Mouse (Mus musculus) liver, embryonic 15.5 days (tissue): ENCODE results near the gene Cacna1g. TPM values are rescaled to one million over a fixed set of nuclear protein-coding genes. Genes with fewer than 3 reads are reported as not detected.

ENCODE experiments used
- ATAC-seq: fragments of 200-750 bp; cut with Nextera tagmentation; 2 replicates; pipeline ENCODE4 v1.8.0; 2017; ENCODE audit warnings: moderate number of reproducible peaks, mild to moderate bottlenecking, moderate library complexity; ENCODE audit not compliant: insufficient read depth
- H3K27ac ChIP-seq: fragments of 300-500 bp; sonication (generic); replicated peaks from 2 replicates; pipeline ENCODE4 v1.5.1; 2015; ENCODE audit warnings: mild to moderate bottlenecking, inconsistent platforms
- H3K27me3 ChIP-seq: fragments of 300-500 bp; sonication (generic); 2 replicates; pipeline ENCODE4 v1.6.1; 2015; ENCODE audit warnings: mild to moderate bottlenecking, inconsistent platforms
- H3K36me3 ChIP-seq: fragments of 300-500 bp; sonication (generic); replicated peaks from 2 replicates; pipeline ENCODE4 v1.6.1; 2015; ENCODE audit warnings: moderate library complexity, mild to moderate bottlenecking, inconsistent platforms
- H3K4me1 ChIP-seq: fragments of 300-500 bp; sonication (generic); replicated peaks from 2 replicates; pipeline ENCODE4 v1.6.1; 2015; ENCODE audit warnings: inconsistent platforms
- H3K4me2 ChIP-seq: fragments of 300-500 bp; sonication (generic); 2 replicates; pipeline ENCODE4 v1.6.1; 2015; ENCODE audit warnings: moderate library complexity, mild to moderate bottlenecking, inconsistent platforms
- H3K4me3 ChIP-seq: fragments of 300-500 bp; sonication (generic); replicated peaks from 2 replicates; pipeline ENCODE4 v1.5.1; 2015; ENCODE audit warnings: mild to moderate bottlenecking, inconsistent platforms
- H3K9ac ChIP-seq: fragments of 300-500 bp; sonication (generic); 2 replicates; pipeline ENCODE4 v1.6.1; 2015; ENCODE audit warnings: moderate library complexity, mild to moderate bottlenecking, inconsistent platforms
- H3K9me3 ChIP-seq: fragments of 300-500 bp; sonication (generic); replicated peaks from 2 replicates; pipeline ENCODE4 v1.6.1; 2016; ENCODE audit warnings: inconsistent platforms
- WGBS: fragments of 180-500 bp; shearing (Covaris S2); methylation state at CpG from one replicate; pipeline ENCODE4 v1.1.7; 2015; ENCODE audit warnings: mixed read lengths; ENCODE audit not compliant: insufficient replicate concordance; 5-methylcytosine and 5-hydroxymethylcytosine counted together
- polyA plus RNA-seq: library from polyadenylated mRNA; unstranded; fragments of >200 nt; fragmentation: Nextera tagmentation; extraction: Ambion mirVana; gene quantifications from 2 replicates; pipeline ENCODE4 v1.2.1, GENCODE M21; 2015

The Cacna1g gene
- polyA plus RNA-seq, 1 experiment from 2014 or later: 2.3 TPM

GRCm38 (mm10) chr11:94387756-94388155 lies 86.2 kb downstream of the Cacna1g start:
- Histone ChIP-seq H3K4me3 (no peak overlapping the region), H3K9ac (no peak overlapping the region), H3K27ac (no peak overlapping the region), H3K9me3 (no peaks in the 10 kb centered on the region), H3K27me3 (peaks cover 29% of the 10 kb centered on the region), H3K36me3 (no peaks in the 10 kb centered on the region), H3K4me1 (peaks cover 11% of the 10 kb centered on the region; the same call in 1 of the 2 replicates), H3K4me2 (no peak overlapping the region)
- 54% methylated on average over 4 of the region's 4 CpGs for WGBS
- no peak for ATAC-seq

GRCm38 (mm10) chr11:94385977-94386771 lies 87.8 kb downstream of the Cacna1g start:
- H3K4me3 ChIP-seq: no peak overlapping the region
- peaks cover 5% of the 10 kb centered on the region; the same call in 1 of the 2 replicates for H3K4me1 ChIP-seq
- no peaks in the 10 kb centered on the region for H3K36me3 ChIP-seq
- H3K4me2 ChIP-seq: no peak overlapping the region
- no peaks in the 10 kb centered on the region for H3K9me3 ChIP-seq
- ATAC-seq: peak; percentile 71
- H3K27me3 ChIP-seq: peaks cover 17% of the 10 kb centered on the region
- no peak overlapping the region for H3K9ac ChIP-seq
- 7% methylated on average over 12 of the region's 12 CpGs for WGBS
- H3K27ac ChIP-seq: peak overlapping the region; percentile 19

GRCm38 (mm10) chr11:94379736-94380135 lies 94.3 kb downstream of the Cacna1g start:
- no peak overlapping the region for H3K4me2 ChIP-seq
- no peak overlapping the region for H3K27ac ChIP-seq
- peaks cover 11% of the 10 kb centered on the region for H3K27me3 ChIP-seq
- no peak overlapping the region for H3K4me3 ChIP-seq
- H3K9me3 ChIP-seq: no peaks in the 10 kb centered on the region
- no peak overlapping the region for H3K9ac ChIP-seq
- H3K36me3 ChIP-seq: no peaks in the 10 kb centered on the region
- 33% methylated on average over 8 of the region's 8 CpGs for WGBS
- no peaks in the 10 kb centered on the region for H3K4me1 ChIP-seq
- ATAC-seq: no peak

- no peaks in the 10 kb centered on the region for H3K9me3 ChIP-seq
Measured at GRCm38 (mm10) chr11:94379061-94379460, 94.9 kb downstream of the Cacna1g start.

GRCm38 (mm10) chr11:94374276-94374948 lies 99.6 kb downstream of the Cacna1g start:
- H3K4me1 ChIP-seq: peaks cover 12% of the 10 kb centered on the region
- H3K36me3 ChIP-seq: no peaks in the 10 kb centered on the region
- no peak overlapping the region for H3K9ac ChIP-seq
- peaks cover 7% of the 10 kb centered on the region; the same call in 1 of the 2 replicates for H3K27me3 ChIP-seq
- H3K4me3 ChIP-seq: no peak overlapping the region
- no peaks in the 10 kb centered on the region for H3K9me3 ChIP-seq
- H3K4me2 ChIP-seq: no peak overlapping the region
- H3K27ac ChIP-seq: no peak overlapping the region
- ATAC-seq: no peak
- WGBS: 64% methylated on average over 13 of the region's 13 CpGs

More at GRCm38 (mm10) chr11:94379061-94379460, 94.9 kb downstream of the Cacna1g start:
- ATAC-seq: no peak
- no peak overlapping the region for H3K4me2 ChIP-seq
- no peak overlapping the region for H3K27ac ChIP-seq
- no peak overlapping the region for H3K9ac ChIP-seq
- H3K36me3 ChIP-seq: no peaks in the 10 kb centered on the region
- 20% methylated on average over 2 of the region's 2 CpGs for WGBS
- no peak overlapping the region for H3K4me3 ChIP-seq
- peaks cover 14% of the 10 kb centered on the region for H3K27me3 ChIP-seq
- no peaks in the 10 kb centered on the region for H3K4me1 ChIP-seq

GRCm38 (mm10) chr11:94370809-94371208 lies 103.2 kb downstream of the Cacna1g start:
- Histone ChIP-seq H3K27me3 (peaks cover 3% of the 10 kb centered on the region; the same call in 1 of the 2 replicates), H3K4me3 (no peak overlapping the region), H3K9ac (no peak overlapping the region), H3K27ac (no peak overlapping the region), H3K4me1 (peaks cover 12% of the 10 kb centered on the region), H3K9me3 (no peaks in the 10 kb centered on the region), H3K36me3 (no peaks in the 10 kb centered on the region), H3K4me2 (no peak overlapping the region)
- 2% methylated on average over 5 of the region's 5 CpGs for WGBS
- peak; percentile 42 for ATAC-seq

GRCm38 (mm10) chr11:94369981-94370380 lies 104.0 kb downstream of the Cacna1g start:
- 34% methylated on average over 6 of the region's 6 CpGs for WGBS
- no peak for ATAC-seq
- peaks cover 3% of the 10 kb centered on the region; the same call in 1 of the 2 replicates for H3K27me3 ChIP-seq
- H3K9ac ChIP-seq: no peak overlapping the region
- peaks cover 12% of the 10 kb centered on the region for H3K4me1 ChIP-seq
- no peak overlapping the region for H3K4me2 ChIP-seq
- H3K9me3 ChIP-seq: no peaks in the 10 kb centered on the region
- H3K36me3 ChIP-seq: no peaks in the 10 kb centered on the region
- no peak overlapping the region for H3K27ac ChIP-seq
- H3K4me3 ChIP-seq: no peak overlapping the region

- H3K4me3 ChIP-seq: no peak overlapping the region
- no peak overlapping the region for H3K4me2 ChIP-seq
- ATAC-seq: peak; percentile 44; the same call in 1 of the 2 replicates
- no peak overlapping the region for H3K9ac ChIP-seq
- H3K36me3 ChIP-seq: no peaks in the 10 kb centered on the region
- no peak overlapping the region for H3K27ac ChIP-seq
- peaks cover 2% of the 10 kb centered on the region for H3K4me1 ChIP-seq
- H3K27me3 ChIP-seq: no peaks in the 10 kb centered on the region; the same call in 1 of the 2 replicates
- 46% methylated on average over 3 of the region's 3 CpGs for WGBS
- H3K9me3 ChIP-seq: no peaks in the 10 kb centered on the region
Measured at GRCm38 (mm10) chr11:94365340-94365739, 108.7 kb downstream of the Cacna1g start.

- no peak overlapping the region for H3K27ac ChIP-seq
- 64% methylated on average over 7 of the region's 7 CpGs for WGBS
- ATAC-seq: no peak
Measured at GRCm38 (mm10) chr11:94363690-94364089, 110.3 kb downstream of the Cacna1g start.

GRCm38 (mm10) chr11:94362101-94362500 lies 111.9 kb downstream of the Cacna1g start:
- Histone ChIP-seq H3K4me1 (no peaks in the 10 kb centered on the region), H3K4me3 (no peak overlapping the region), H3K27ac (no peak overlapping the region), H3K9me3 (no peaks in the 10 kb centered on the region), H3K4me2 (no peak overlapping the region), H3K36me3 (no peaks in the 10 kb centered on the region), H3K9ac (no peak overlapping the region), H3K27me3 (peaks cover 9% of the 10 kb centered on the region)
- no peak for ATAC-seq
- WGBS: 76% methylated on average over 5 of the region's 5 CpGs

More at GRCm38 (mm10) chr11:94363690-94364089, 110.3 kb downstream of the Cacna1g start:
- Histone ChIP-seq H3K4me2 (no peak overlapping the region), H3K27me3 (no peaks in the 10 kb centered on the region; the same call in 1 of the 2 replicates), H3K4me3 (no peak overlapping the region), H3K36me3 (no peaks in the 10 kb centered on the region), H3K4me1 (no peaks in the 10 kb centered on the region), H3K9me3 (no peaks in the 10 kb centered on the region), H3K9ac (no peak overlapping the region)

GRCm38 (mm10) chr11:94361166-94361870 lies 112.7 kb downstream of the Cacna1g start:
- Histone ChIP-seq H3K27ac (no peak overlapping the region), H3K4me3 (no peak overlapping the region), H3K4me2 (no peak overlapping the region), H3K9ac (no peak overlapping the region), H3K36me3 (no peaks in the 10 kb centered on the region), H3K27me3 (peaks cover 14% of the 10 kb centered on the region), H3K4me1 (no peaks in the 10 kb centered on the region), H3K9me3 (no peaks in the 10 kb centered on the region)
- 69% methylated on average over 14 of the region's 14 CpGs for WGBS
- ATAC-seq: no peak
